Mouse (Mus musculus) heart, postnatal 0 days (tissue): Measurements from ENCODE around the gene Rxra.

Experiments
- CTCF ChIP-seq: IDR thresholded peaks from 2 replicates; pipeline ENCODE4 v1.5.1; 2016; ENCODE audit warnings: antibody characterized with exemption, control low read depth, low read depth
- EP300 ChIP-seq: IDR thresholded peaks from 2 replicates; pipeline ENCODE4 v1.6.1; 2016; ENCODE audit warnings: antibody characterized with exemption, low read depth

- TF ChIP-seq CTCF, result no peak
- TF ChIP-seq EP300, result no peak
These were observed 67.8 kb downstream of the Rxra start for GRCm38 (mm10) chr2:27743863-27744611.
